Mouse (Mus musculus) heart, embryonic 12.5 days (tissue): ENCODE measurements at regions not wholly inside any gene's neighbourhood (a gene's known extent, or its start where the extent isn't known, plus 50 kb on each side); places are given as distances from the start of the nearest gene placed in this dataset.

ENCODE experiments used
- ATAC-seq: fragments of 200-750 bp; cut with Nextera tagmentation; 2 replicates; pipeline ENCODE4 v1.8.0; 2017; ENCODE audit warnings: moderate TSS enrichment, moderate library complexity; ENCODE audit not compliant: insufficient number of reproducible peaks, low FRiP score
- H3K27ac ChIP-seq: fragments of 300-500 bp; sonication (generic); 2 replicates; pipeline ENCODE4 v1.5.1; 2016; ENCODE audit warnings: mild to moderate bottlenecking, moderate library complexity; ENCODE audit not compliant: poor library complexity, severe bottlenecking
- H3K27me3 ChIP-seq: fragments of 300-500 bp; sonication (generic); replicated peaks from 2 replicates; pipeline ENCODE4 v1.6.1; 2016; ENCODE audit warnings: mild to moderate bottlenecking, moderate library complexity
- H3K36me3 ChIP-seq: fragments of 300-500 bp; sonication (generic); 2 replicates; pipeline ENCODE4 v1.6.1; 2016; ENCODE audit warnings: mild to moderate bottlenecking, moderate library complexity
- H3K4me1 ChIP-seq: fragments of 300-500 bp; sonication (generic); replicated peaks from 2 replicates; pipeline ENCODE4 v1.6.1; 2016; ENCODE audit warnings: mild to moderate bottlenecking
- H3K4me2 ChIP-seq: fragments of 300-500 bp; sonication (generic); 2 replicates; pipeline ENCODE4 v1.6.1; 2016; ENCODE audit warnings: mild to moderate bottlenecking, moderate library complexity
- H3K4me3 ChIP-seq: fragments of 300-500 bp; sonication (generic); 2 replicates; pipeline ENCODE4 v1.5.1; 2016; ENCODE audit warnings: mild to moderate bottlenecking
- H3K9ac ChIP-seq: fragments of 300-500 bp; sonication (generic); 2 replicates; pipeline ENCODE4 v1.6.1; 2016; ENCODE audit warnings: mild to moderate bottlenecking, moderate library complexity
- H3K9me3 ChIP-seq: fragments of 300-500 bp; sonication (generic); replicated peaks from 2 replicates; pipeline ENCODE4 v1.6.1; 2016; ENCODE audit warnings: mild to moderate bottlenecking, moderate library complexity
- WGBS: fragments of 180-500 bp; shearing (Covaris S2); methylation state at CpG from one replicate; pipeline ENCODE4 v1.1.7; 2016; 5-methylcytosine and 5-hydroxymethylcytosine counted together

DNA sequence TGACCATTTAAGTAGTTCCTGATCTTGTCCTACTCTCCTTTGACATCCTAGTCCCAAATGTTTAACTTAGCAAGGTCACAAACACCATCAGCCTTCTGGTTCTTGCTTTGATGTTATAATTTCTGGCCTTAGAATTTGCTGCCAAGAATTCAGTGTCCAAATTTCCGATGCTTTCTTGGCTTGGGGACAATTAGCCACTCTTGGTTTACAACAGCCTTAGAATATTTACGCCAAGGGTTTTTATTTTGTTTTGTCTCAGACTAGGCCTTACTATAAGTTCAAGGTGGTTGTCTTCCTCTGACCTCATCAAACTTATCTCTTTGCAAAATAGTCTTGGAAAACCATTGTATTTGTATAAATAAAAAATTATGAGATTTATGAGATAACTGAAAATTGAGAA is 322.4 kb downstream of the Tfec start:
- Histone ChIP-seq H3K36me3 (no peaks in the 10 kb centered on the region), H3K27ac (no peak overlapping the region), H3K27me3 (no peaks in the 10 kb centered on the region), H3K4me2 (no peak overlapping the region), H3K9me3 (no peaks in the 10 kb centered on the region), H3K4me1 (no peaks in the 10 kb centered on the region), H3K9ac (no peak overlapping the region), H3K4me3 (no peak overlapping the region)
- no peak for ATAC-seq
- 76% methylated on average over 2 of the region's 2 CpGs for WGBS

DNA sequence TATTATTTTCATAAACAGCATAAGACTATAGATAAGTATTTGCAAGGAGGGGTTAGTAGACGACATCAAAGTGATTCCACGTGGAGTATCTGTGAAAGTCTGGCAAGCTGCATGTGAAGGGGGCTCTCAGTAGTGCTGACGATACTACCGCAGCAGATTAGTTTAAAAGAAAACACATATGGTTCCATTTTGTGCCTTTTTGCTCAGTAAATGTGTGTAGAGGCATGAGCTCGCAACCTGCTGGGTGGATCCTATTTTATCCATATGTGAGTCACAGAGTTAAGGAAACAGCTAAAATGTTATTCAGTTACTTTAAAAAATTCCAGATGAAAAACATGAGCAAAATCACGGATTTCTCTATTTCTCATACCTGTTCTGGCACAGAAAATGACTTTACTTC is 325.4 kb downstream of the Tfec start:
- ATAC-seq = no peak
- Histone ChIP-seq H3K27ac (no peak overlapping the region), H3K9ac (no peak overlapping the region), H3K27me3 (no peaks in the 10 kb centered on the region), H3K9me3 (no peaks in the 10 kb centered on the region), H3K4me2 (no peak overlapping the region), H3K36me3 (no peaks in the 10 kb centered on the region), H3K4me3 (no peak overlapping the region), H3K4me1 (no peaks in the 10 kb centered on the region)
- 70% methylated on average over 6 of the region's 6 CpGs for whole genome bisulfite sequencing

DNA sequence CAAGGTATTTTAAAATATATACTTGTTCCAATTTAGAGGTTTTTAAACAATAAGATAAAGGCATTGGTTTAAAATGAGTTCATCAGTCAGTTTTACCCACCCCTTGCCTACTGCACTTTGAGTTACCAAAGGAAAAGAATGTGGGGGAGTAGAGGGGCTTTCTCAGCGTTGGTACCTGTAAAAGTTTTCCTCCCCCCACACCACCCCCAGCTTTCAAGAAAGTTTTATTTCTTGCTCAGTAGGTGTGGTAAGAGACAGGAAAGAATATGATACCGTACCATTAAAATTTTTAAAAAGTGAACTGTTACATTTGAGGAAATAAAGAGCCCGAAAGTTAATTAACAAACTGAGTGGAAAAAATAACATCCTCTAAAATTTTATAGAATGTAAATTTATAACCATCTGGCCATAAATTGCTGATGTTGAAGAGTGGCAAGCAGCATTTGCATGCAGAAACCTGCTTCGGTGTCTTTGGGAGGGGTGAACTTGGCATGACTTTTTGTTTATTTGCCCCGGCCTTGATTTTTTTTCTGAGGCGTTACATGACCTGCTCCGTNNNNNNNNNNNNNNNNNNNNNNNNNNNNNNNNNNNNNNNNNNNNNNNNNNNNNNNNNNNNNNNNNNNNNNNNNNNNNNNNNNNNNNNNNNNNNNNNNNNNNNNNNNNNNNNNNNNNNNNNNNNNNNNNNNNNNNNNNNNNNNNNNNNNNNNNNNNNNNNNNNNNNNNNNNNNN is 346.1 kb downstream of the Tfec start:
- H3K9me3 ChIP-seq = no peaks in the 10 kb centered on the region
- H3K4me3 ChIP-seq = no peak overlapping the region
- no peaks in the 10 kb centered on the region for H3K27me3 ChIP-seq
- ATAC-seq = no peak
- 78% methylated on average over 7 of the region's 7 CpGs for WGBS
- no peak overlapping the region for H3K27ac ChIP-seq
- H3K4me1 ChIP-seq = no peaks in the 10 kb centered on the region
- H3K4me2 ChIP-seq = no peak overlapping the region
- no peak overlapping the region for H3K9ac ChIP-seq
- no peaks in the 10 kb centered on the region for H3K36me3 ChIP-seq

DNA sequence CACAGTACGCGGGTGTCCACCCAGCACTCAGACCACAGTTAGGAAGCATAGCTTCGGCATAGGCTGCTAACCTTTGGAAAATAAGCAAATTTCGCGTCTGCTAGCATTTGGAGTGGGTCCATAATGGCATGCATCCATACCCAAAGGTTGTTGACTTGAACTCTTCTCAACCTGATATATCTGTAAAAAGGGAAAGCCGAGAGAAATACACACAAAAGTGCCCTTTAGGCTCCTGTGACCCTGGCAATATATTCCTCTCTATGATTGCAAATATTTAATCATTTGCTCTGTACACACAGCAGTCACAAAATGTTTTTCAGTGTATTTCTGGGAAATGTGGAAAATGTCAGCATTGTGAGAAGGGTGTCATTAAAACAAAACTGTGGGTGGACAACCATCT is 347.1 kb downstream of the Tfec start:
- 72% methylated on average over 6 of the region's 6 CpGs for WGBS
- no peak overlapping the region for H3K4me2 ChIP-seq
- ATAC-seq = no peak
- H3K27me3 ChIP-seq = no peaks in the 10 kb centered on the region
- H3K27ac ChIP-seq = no peak overlapping the region
- no peaks in the 10 kb centered on the region for H3K36me3 ChIP-seq
- no peaks in the 10 kb centered on the region for H3K4me1 ChIP-seq
- no peaks in the 10 kb centered on the region for H3K9me3 ChIP-seq
- H3K4me3 ChIP-seq = no peak overlapping the region
- H3K9ac ChIP-seq = no peak overlapping the region

DNA sequence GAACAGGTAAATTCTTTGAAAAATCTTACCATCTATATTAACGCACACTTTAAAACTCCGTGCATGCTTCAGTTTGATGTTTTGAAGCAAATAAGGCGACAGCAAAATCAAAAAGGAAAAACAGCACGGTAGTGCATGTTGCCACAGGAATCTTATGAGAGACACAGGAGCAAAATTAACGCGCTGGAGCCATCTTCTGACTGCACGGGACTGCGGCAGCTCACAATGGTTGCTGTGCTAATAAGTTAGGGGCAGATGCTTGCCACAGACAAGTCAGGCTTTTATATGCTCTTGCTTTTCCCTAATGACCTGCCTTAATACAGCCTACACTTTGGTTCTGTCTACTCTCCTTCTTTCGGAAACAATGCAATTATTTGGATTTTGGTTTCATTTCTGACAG is 347.8 kb downstream of the Tfec start:
- Histone ChIP-seq H3K4me1 (no peaks in the 10 kb centered on the region), H3K27me3 (no peaks in the 10 kb centered on the region), H3K4me3 (no peak overlapping the region), H3K36me3 (no peaks in the 10 kb centered on the region), H3K9me3 (no peaks in the 10 kb centered on the region), H3K9ac (no peak overlapping the region), H3K27ac (no peak overlapping the region), H3K4me2 (no peak overlapping the region)
- 74% methylated on average over 9 of the region's 9 CpGs for WGBS
- no peak for ATAC-seq

DNA sequence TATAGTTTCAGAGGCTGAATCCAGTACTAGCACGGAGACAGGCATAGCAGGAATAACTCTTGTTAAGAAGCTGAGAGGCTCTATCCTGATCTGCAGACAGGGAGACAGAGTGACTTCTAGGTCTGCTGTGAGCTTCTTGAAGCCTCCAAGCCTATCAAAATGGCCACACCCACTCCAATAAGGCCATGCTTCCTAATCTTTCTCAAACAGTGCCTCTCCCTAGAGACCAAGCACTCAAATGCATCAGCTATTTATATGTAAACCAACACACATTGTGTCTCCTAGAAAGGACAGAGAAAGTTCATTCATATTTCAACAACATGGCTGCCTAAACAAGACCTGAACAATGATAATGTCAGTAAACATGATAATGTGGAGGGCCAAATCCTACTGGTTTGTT is 384.2 kb downstream of the Tfec start:
- 40% methylated on average over 1 of the region's 1 CpGs for WGBS
- ATAC-seq = no peak
- Histone ChIP-seq H3K9me3 (peaks cover 6% of the 10 kb centered on the region), H3K4me3 (no peak overlapping the region), H3K27ac (no peak overlapping the region), H3K4me2 (no peak overlapping the region), H3K36me3 (no peaks in the 10 kb centered on the region), H3K27me3 (no peaks in the 10 kb centered on the region), H3K4me1 (no peaks in the 10 kb centered on the region), H3K9ac (no peak overlapping the region)

DNA sequence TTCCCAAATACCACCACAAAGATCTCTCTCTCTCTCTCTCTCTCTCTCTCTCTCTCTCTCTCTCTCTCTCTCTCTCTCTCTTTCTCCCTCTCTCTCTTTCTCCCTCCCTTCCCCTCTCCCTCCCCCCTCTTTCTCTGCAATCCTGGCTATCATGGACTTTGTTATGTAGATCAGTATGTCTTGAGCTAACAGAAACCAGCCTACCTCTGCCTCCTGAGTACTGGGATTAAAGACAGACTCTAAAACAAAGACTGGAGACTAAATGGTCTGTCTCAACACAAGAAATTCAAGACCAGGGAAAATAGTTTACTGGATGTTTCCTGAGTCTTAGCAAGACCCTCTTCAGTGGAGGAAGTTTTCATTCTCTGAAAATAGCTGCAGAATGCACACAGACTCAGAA is 384.7 kb downstream of the Tfec start:
- Histone ChIP-seq H3K27ac (no peak overlapping the region), H3K36me3 (no peaks in the 10 kb centered on the region), H3K4me1 (no peaks in the 10 kb centered on the region), H3K27me3 (no peaks in the 10 kb centered on the region), H3K9ac (no peak overlapping the region), H3K4me3 (no peak overlapping the region), H3K4me2 (no peak overlapping the region), H3K9me3 (peaks cover 6% of the 10 kb centered on the region)
- ATAC-seq = no peak

DNA sequence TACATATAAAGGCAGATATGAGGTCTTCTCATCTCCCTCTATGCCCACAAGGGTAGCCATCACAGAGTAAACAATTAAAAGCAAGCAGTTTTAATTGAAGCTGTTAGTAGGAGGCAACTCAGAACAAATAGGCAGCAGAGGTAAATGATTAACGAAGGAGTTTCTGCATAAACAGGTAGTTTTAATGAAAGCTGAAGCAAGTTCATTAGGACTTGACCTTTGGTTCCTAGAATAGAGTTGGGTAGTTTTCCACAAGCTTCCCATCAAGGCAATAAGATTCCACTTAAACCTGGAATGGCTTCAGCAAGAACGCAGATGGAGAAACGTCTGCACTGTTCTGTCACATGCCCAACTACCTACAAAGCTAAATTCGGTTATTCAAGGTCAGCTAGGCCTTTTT is 394.4 kb downstream of the Tfec start:
- Histone ChIP-seq H3K36me3 (no peaks in the 10 kb centered on the region), H3K4me1 (no peaks in the 10 kb centered on the region), H3K4me3 (no peak overlapping the region), H3K9me3 (peaks cover 3% of the 10 kb centered on the region; the same call in 1 of the 2 replicates), H3K4me2 (no peak overlapping the region), H3K27me3 (no peaks in the 10 kb centered on the region), H3K9ac (no peak overlapping the region), H3K27ac (no peak overlapping the region)
- no peak for ATAC-seq
- WGBS = 75% methylated on average over 4 of the region's 4 CpGs

DNA sequence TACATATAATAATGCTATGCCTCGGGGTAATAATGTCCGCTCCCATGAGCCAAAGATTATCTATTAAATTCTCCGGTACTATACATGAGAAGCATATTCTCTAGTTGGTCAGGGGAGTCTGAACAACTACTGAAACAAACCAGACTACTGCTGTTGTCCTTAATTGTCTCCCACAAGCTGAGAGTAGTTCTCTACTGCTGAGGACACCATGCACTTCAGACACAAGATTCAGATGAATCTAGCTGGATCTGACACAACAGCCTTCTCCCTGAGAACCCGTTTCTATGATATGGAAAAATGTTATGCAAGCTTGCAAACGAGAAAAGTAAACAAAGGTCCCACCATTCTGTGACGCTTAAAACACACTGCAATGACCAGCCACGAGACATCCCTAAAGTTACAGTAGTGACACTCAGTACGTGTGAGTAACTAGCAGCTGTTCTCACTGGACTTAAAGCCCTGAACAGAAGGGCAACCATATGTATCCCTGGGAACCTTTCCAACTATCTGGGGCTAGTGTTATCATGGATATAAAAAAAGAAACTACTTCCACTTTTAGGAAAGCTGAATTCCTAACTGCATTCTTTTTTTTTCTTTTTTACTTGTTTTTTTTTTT is 411.1 kb downstream of the Tfec start:
- Histone ChIP-seq H3K27me3 (no peaks in the 10 kb centered on the region), H3K9ac (no peak overlapping the region), H3K4me1 (no peaks in the 10 kb centered on the region), H3K4me2 (no peak overlapping the region), H3K4me3 (no peak overlapping the region), H3K27ac (no peak overlapping the region), H3K36me3 (no peaks in the 10 kb centered on the region), H3K9me3 (no peaks in the 10 kb centered on the region)
- 65% methylated on average over 8 of the region's 8 CpGs for WGBS
- no peak for ATAC-seq

DNA sequence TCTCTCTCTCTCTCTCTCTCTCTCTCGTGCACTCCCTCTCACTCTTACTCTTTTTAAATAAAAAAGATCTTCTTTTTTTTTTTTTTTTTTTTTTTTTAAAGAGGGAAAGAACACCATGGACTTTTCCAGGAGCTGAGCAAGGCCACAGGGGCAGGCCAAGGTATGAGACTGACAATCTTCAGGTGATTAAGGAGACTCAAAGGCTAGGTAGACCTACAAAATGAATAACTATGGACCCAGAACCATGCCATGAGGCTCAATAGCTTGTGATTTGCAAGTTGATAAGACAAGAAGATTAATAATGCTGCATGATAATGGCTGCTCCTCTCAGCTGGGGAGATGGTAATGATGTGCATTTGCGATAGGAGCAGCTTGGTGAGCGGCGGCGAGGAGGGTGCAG is 414.9 kb downstream of the Tfec start:
- Histone ChIP-seq H3K4me2 (no peak overlapping the region), H3K27ac (no peak overlapping the region), H3K36me3 (no peaks in the 10 kb centered on the region), H3K9me3 (no peaks in the 10 kb centered on the region), H3K4me1 (no peaks in the 10 kb centered on the region), H3K4me3 (no peak overlapping the region), H3K27me3 (no peaks in the 10 kb centered on the region), H3K9ac (no peak overlapping the region)
- 60% methylated on average over 5 of the region's 5 CpGs for WGBS
- no peak for ATAC-seq

DNA sequence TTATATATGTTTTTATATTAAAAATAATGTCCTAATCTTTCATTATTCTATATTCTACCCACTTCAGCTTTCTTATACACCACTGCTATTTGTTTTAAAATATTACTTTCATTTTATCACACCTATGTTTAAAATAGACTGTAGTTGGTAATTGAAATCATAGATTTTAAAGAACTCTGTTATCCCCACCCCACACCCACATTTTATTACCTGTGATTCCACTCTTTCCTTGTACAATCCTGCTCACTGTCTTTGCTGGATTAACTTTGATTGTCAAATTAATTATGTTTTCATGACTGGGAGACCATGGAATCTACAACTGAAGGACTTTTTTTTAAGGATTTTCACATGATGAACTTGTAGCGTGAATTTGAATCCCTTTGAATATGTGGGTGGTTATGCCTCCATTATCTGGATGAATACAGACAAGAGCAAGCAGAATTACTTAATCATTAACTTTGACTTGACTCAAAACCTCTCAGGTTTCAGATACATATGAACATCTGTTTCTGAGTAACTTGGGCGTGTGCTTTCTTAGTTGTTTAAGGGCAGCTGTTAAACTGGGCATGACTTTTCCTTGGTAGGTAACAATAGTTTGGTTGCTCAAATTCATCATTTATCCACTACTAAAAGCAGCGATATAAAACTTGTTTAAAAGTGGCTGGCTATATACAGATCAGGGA is 429.4 kb downstream of the Tfec start:
- Histone ChIP-seq H3K27me3 (no peaks in the 10 kb centered on the region), H3K4me2 (no peak overlapping the region), H3K36me3 (no peaks in the 10 kb centered on the region), H3K9ac (no peak overlapping the region), H3K9me3 (no peaks in the 10 kb centered on the region), H3K4me1 (no peaks in the 10 kb centered on the region), H3K27ac (no peak overlapping the region), H3K4me3 (no peak overlapping the region)
- ATAC-seq = no peak
- WGBS = 80% methylated on average over 3 of the region's 3 CpGs
